8 mouse cellular contexts compared by ENCODE assay signal in the genomic region with DNA sequence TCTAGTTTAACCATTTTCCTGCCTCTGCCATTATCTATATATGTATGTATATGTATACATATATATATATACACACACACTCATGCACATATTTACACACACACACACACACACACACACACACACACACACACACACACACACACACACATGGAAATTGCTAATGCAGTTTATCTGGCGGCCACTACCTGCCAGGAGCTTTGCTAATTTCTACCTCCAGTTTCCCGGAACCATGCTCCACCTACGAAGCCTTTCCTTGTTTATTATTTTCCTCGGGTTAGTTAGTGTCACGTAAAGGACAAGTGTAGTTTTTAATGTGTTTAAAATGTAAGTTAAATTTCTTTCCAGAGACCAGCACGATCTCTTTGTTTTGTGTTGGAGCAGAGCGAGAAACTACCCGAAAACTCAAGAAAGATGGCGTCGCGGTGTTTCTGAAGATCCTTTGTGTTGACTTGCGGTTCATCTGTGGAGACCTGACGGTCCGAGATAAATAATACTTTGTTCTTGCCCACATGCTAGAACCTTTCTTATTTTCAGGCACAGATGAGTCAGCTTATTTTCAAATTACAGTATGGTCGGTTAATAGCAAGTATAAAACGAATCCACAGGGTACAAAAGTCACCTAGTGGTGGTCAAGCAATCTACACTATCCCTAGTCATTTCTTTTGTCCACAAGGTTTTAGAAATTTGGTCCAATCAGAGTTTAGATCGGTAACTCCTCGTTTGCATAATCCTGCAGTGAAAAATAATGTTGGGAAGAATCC. TPM values are rescaled to one million over a fixed set of nuclear protein-coding genes. Genes with fewer than 3 reads are reported as not detected.
DNase-seq lines count a peak whose midpoint lies in the region; ATAC-seq and TF ChIP-seq lines count a peak whose summit lies in the region.

No protein-coding gene starts in this region.

- no peaks in the 10 kb centered on the region; the same call in 1 of the 2 replicates for H3K4me1 ChIP-seq in lung, adult 2 months (ENCODE audit: control insufficient read depth, insufficient read depth, low read length)
- H3K4me1 ChIP-seq in G1E (ENCODE audit: insufficient read depth, low read depth, low read length): peaks cover 21% of the 10 kb centered on the region
- no peaks in the 10 kb centered on the region for H3K4me1 ChIP-seq in cortical plate, adult 2 months (ENCODE audit: control insufficient read depth, insufficient read depth, low read length)
- H3K4me1 ChIP-seq in heart, embryonic 14.5 days (ENCODE audit: control insufficient read depth in 2 of 2, insufficient read depth in 2 of 2, low read length in 2 of 2): no peaks in the 10 kb centered on the region
- H3K4me1 ChIP-seq in limb, embryonic 13.5 days: no peaks in the 10 kb centered on the region; the same call in 1 of the 2 replicates

- DNase-seq in lung, adult 2 months: no peak
- no peak for DNase-seq in lung, adult 18-20 months
- DNase-seq in G1E (ENCODE audit: low spot score): peak; percentile 32
- DNase-seq in naive thymus-derived CD4-positive, alpha-beta T cell, adult 2 months (ENCODE audit: low read depth): peak; percentile 73
- DNase-seq in urinary bladder, postnatal 4 days (ENCODE audit: low spot score in 2 of 2): no peak

- TF ChIP-seq POLR2A in lung, adult 2 months (IDR thresholded peaks at IDR 0.05; ENCODE audit: borderline replicate concordance, extremely low read depth, low read depth, low read length): peak; percentile 26; the same call in 1 of the 2 replicates
- TF ChIP-seq POLR2A in cortical plate, adult 2 months (IDR thresholded peaks at IDR 0.05; ENCODE audit: extremely low read depth, insufficient read depth, low read length): no peak

- peak overlapping the region; percentile 74 for H3K4me2 ChIP-seq in heart, embryonic 14.5 days (ENCODE audit: low read length)
- H3K4me2 ChIP-seq in limb, embryonic 13.5 days (replicated peaks): peak overlapping the region; percentile 69

- H3K4me3 ChIP-seq in lung, adult 2 months (replicated peaks; ENCODE audit: extremely low read depth, low read depth, low read length): peak overlapping the region; percentile 65
- peak overlapping the region; percentile 50; the same call in 1 of the 2 replicates for H3K4me3 ChIP-seq in G1E (ENCODE audit: low read depth, low read length)
- peak overlapping the region; percentile 7 for H3K4me3 ChIP-seq in cortical plate, adult 2 months (ENCODE audit: insufficient read depth, low read length)
- peak overlapping the region; percentile 40 to 44 for H3K4me3 ChIP-seq in heart, embryonic 14.5 days (ENCODE audit: control insufficient read depth in 1 of 2, insufficient read depth in 1 of 2, low read depth in 1 of 2, low read length in 2 of 2)
- peak overlapping the region; percentile 48 for H3K4me3 ChIP-seq in limb, embryonic 13.5 days

- H3K9me3 ChIP-seq in G1E (replicated peaks): no peaks in the 10 kb centered on the region
- H3K9me3 ChIP-seq in heart, embryonic 14.5 days (ENCODE audit: control insufficient read depth, low read length): no peaks in the 10 kb centered on the region
- no peaks in the 10 kb centered on the region for H3K9me3 ChIP-seq in limb, embryonic 13.5 days

- H3K36me3 ChIP-seq in G1E (replicated peaks): no peaks in the 10 kb centered on the region
- H3K36me3 ChIP-seq in heart, embryonic 14.5 days (ENCODE audit: control insufficient read depth, insufficient read depth, low read length): no peaks in the 10 kb centered on the region
- H3K36me3 ChIP-seq in limb, embryonic 13.5 days: no peaks in the 10 kb centered on the region

- peak; percentile 42 for ATAC-seq in G1E (ENCODE audit: extremely low read depth, insufficient number of reproducible peaks, low FRiP score, poor library complexity, severe bottlenecking)
- peak; percentile 29; the same call in 1 of the 2 replicates for ATAC-seq in heart, embryonic 14.5 days (ENCODE audit: insufficient number of reproducible peaks, insufficient read depth, low FRiP score, low read depth)
- peak; percentile 68; the same call in 1 of the 2 replicates for ATAC-seq in limb, embryonic 13.5 days (ENCODE audit: low FRiP score, low read depth)

- TF ChIP-seq CTCF in lung, adult 2 months (IDR thresholded peaks at IDR 0.05; ENCODE audit: insufficient read depth, low read length): peak; percentile 19; the same call in 1 of the 2 replicates
- TF ChIP-seq CTCF in G1E (IDR thresholded peaks at IDR 0.05; ENCODE audit: low read depth, low read length): no peak
- TF ChIP-seq CTCF in cortical plate, adult 2 months (IDR thresholded peaks at IDR 0.05; ENCODE audit: extremely low read depth, insufficient read depth, low read length): no peak

- WGBS in lung, adult 2 months: 2% methylated on average over 18 of the region's 18 CpGs
- WGBS in heart, embryonic 14.5 days: 3% methylated on average over 18 of the region's 18 CpGs
- WGBS in limb, embryonic 13.5 days: 5% methylated on average over 18 of the region's 18 CpGs

- peak overlapping the region; percentile 57 for H3K9ac ChIP-seq in heart, embryonic 14.5 days (ENCODE audit: low read length)
- peak overlapping the region; percentile 74 for H3K9ac ChIP-seq in limb, embryonic 13.5 days

- peak overlapping the region; percentile 85 for H3K27ac ChIP-seq in cortical plate, adult 2 months (ENCODE audit: insufficient read depth, low read length)
- peak overlapping the region; percentile 89 to 99 for H3K27ac ChIP-seq in heart, embryonic 14.5 days (replicated peaks in 1 of 2; ENCODE audit: control insufficient read depth in 1 of 2, insufficient read depth in 1 of 2, low read depth in 2 of 2, low read length in 2 of 2)
- peak overlapping the region; percentile 96 for H3K27ac ChIP-seq in limb, embryonic 13.5 days

- no peaks in the 10 kb centered on the region for H3K27me3 ChIP-seq in G1E (ENCODE audit: insufficient read depth, low read length)
- no peaks in the 10 kb centered on the region for H3K27me3 ChIP-seq in heart, embryonic 14.5 days (ENCODE audit: control insufficient read depth, insufficient read depth, low read length)
- no peaks in the 10 kb centered on the region for H3K27me3 ChIP-seq in limb, embryonic 13.5 days

RNA-seq across cellular contexts. Expression of gene Hist1h3e, which starts 0.7 kb away (rescaled TPM):
- 8.4 and 9.2 TPM in 2 replicates for polyA plus RNA-seq in lung, adult 2 months (2012; rRNA removed)
- total RNA-seq in G1E (2014; fragmentation: Nextera tagmentation): 466 and 595 TPM in 2 replicates
- 426 and 591 TPM in 2 replicates for total RNA-seq in G1E (2017)
- 6.8 and 31.3 TPM in 2 replicates for polyA plus RNA-seq in G1E (2012)
- 1.2 and 2.9 TPM in 2 replicates for polyA plus RNA-seq in cortical plate, adult 2 months (2012; rRNA removed)
- polyA plus RNA-seq in heart, embryonic 14.5 days (2014; fragmentation: Nextera tagmentation; extraction: Ambion mirVana): 2.0 TPM in 2 replicates
- polyA plus RNA-seq in limb, embryonic 13.5 days (2015; fragmentation: Nextera tagmentation; extraction: Ambion mirVana): 8.2 and 8.9 TPM in 2 replicates

RNA-seq across cellular contexts. Expression of gene Hist1h2ae, which starts 8.1 kb away (rescaled TPM):
- 1.8 and 2.3 TPM in 2 replicates for polyA plus RNA-seq in lung, adult 2 months (2012; rRNA removed)
- total RNA-seq in G1E (2014; fragmentation: Nextera tagmentation): 81.0 and 140 TPM in 2 replicates
- total RNA-seq in G1E (2017): 258 and 359 TPM in 2 replicates
- 31.2 and 48.5 TPM in 2 replicates for polyA plus RNA-seq in G1E (2012)
- polyA plus RNA-seq in cortical plate, adult 2 months (2012; rRNA removed): 0.50 and 1.1 TPM in 2 replicates
- 34.9 and 49.1 TPM in 2 replicates for polyA plus RNA-seq in heart, embryonic 14.5 days (2014; fragmentation: Nextera tagmentation; extraction: Ambion mirVana)
- polyA plus RNA-seq in limb, embryonic 13.5 days (2015; fragmentation: Nextera tagmentation; extraction: Ambion mirVana): 110 and 115 TPM in 2 replicates

RNA-seq across cellular contexts. Expression of gene Hist1h2bg, which starts 8.3 kb away (rescaled TPM):
- polyA plus RNA-seq in lung, adult 2 months (2012; rRNA removed): 9.8 and 22.7 TPM in 2 replicates
- 1,531 and 1,684 TPM in 2 replicates for total RNA-seq in G1E (2014; fragmentation: Nextera tagmentation)
- total RNA-seq in G1E (2017): 1,342 and 1,812 TPM in 2 replicates
- 13.0 and 49.8 TPM in 2 replicates for polyA plus RNA-seq in G1E (2012)
- 7.8 and 11.4 TPM in 2 replicates for polyA plus RNA-seq in cortical plate, adult 2 months (2012; rRNA removed)
- polyA plus RNA-seq in heart, embryonic 14.5 days (2014; fragmentation: Nextera tagmentation; extraction: Ambion mirVana): 3.7 and 6.2 TPM in 2 replicates
- polyA plus RNA-seq in limb, embryonic 13.5 days (2015; fragmentation: Nextera tagmentation; extraction: Ambion mirVana): 11.2 and 14.4 TPM in 2 replicates

RNA-seq across cellular contexts. Expression of gene Hist1h1d, which starts 9.8 kb away (rescaled TPM):
- polyA plus RNA-seq in lung, adult 2 months (2012; rRNA removed): 0.10 and 0.12 TPM in 2 replicates
- total RNA-seq in G1E (2014; fragmentation: Nextera tagmentation): 71.9 and 74.3 TPM in 2 replicates
- total RNA-seq in G1E (2017): 127 and 128 TPM in 2 replicates
- polyA plus RNA-seq in G1E (2012): 0.43 and 2.1 TPM in 2 replicates
- 0.04 and 0.08 TPM in 2 replicates for polyA plus RNA-seq in cortical plate, adult 2 months (2012; rRNA removed)
- 0.24 and 0.41 TPM in 2 replicates for polyA plus RNA-seq in heart, embryonic 14.5 days (2014; fragmentation: Nextera tagmentation; extraction: Ambion mirVana)
- polyA plus RNA-seq in limb, embryonic 13.5 days (2015; fragmentation: Nextera tagmentation; extraction: Ambion mirVana): 0.46 and 0.51 TPM in 2 replicates

RNA-seq across cellular contexts. Expression of gene Hist1h2bf, which starts 11.1 kb away (rescaled TPM):
- polyA plus RNA-seq in lung, adult 2 months (2012; rRNA removed): 2.7 and 3.4 TPM in 2 replicates
- total RNA-seq in G1E (2014; fragmentation: Nextera tagmentation): 610 and 627 TPM in 2 replicates
- total RNA-seq in G1E (2017): 748 and 859 TPM in 2 replicates
- 5.7 and 27.4 TPM in 2 replicates for polyA plus RNA-seq in G1E (2012)
- 0.67 TPM in 1 of 2 replicates, not detected in the other for polyA plus RNA-seq in cortical plate, adult 2 months (2012; rRNA removed)
- polyA plus RNA-seq in heart, embryonic 14.5 days (2014; fragmentation: Nextera tagmentation; extraction: Ambion mirVana): 0.61 and 3.7 TPM in 2 replicates
- polyA plus RNA-seq in limb, embryonic 13.5 days (2015; fragmentation: Nextera tagmentation; extraction: Ambion mirVana): 9.1 and 16.5 TPM in 2 replicates

Comparison
In these comparisons a context has a peak if more than half of its experiments do, and no peak if none do; other contexts are left out.
1. DNase-seq: peak in G1E (single experiment) and naive thymus-derived CD4-positive, alpha-beta T cell, adult 2 months (single experiment); none in lung, adult 2 months (single experiment), lung, adult 18-20 months (0 of 2) and urinary bladder, postnatal 4 days (0 of 2).
2. H3K4me3 ChIP-seq: peak in every context shown above with its lines; median percentile 65 in lung, adult 2 months; 50 in G1E; 48 in limb, embryonic 13.5 days; 42 in heart, embryonic 14.5 days; 7 in cortical plate, adult 2 months.
3. Peak in every context shown above with its lines, with median percentiles within 50 percentile points of each other: ATAC-seq and H3K27ac ChIP-seq.